Mouse (Mus musculus) brain, embryonic 14.5 days (tissue): ENCODE measurements at regions not wholly inside any gene's neighbourhood (a gene's known extent, or its start where the extent isn't known, plus 50 kb on each side); places are given as distances from the start of the nearest gene placed in this dataset.

ENCODE experiments used
- CTCF ChIP-seq: fragments of 200-500 bp; IDR thresholded peaks from 2 replicates; pipeline ENCODE4 v1.5.1; 2012; ENCODE audit warnings: inconsistent platforms, mild to moderate bottlenecking, moderate library complexity, borderline replicate concordance; ENCODE audit not compliant: insufficient read depth, insufficient read length; ENCODE audit errors: extremely low read depth
- POLR2A ChIP-seq: fragments of 200-500 bp; IDR thresholded peaks from 2 replicates; pipeline ENCODE4 v1.6.1; 2012; ENCODE audit warnings: mild to moderate bottlenecking, inconsistent platforms, borderline replicate concordance; ENCODE audit not compliant: poor library complexity, insufficient read depth, insufficient read length, severe bottlenecking; ENCODE audit errors: extremely low read depth

DNA sequence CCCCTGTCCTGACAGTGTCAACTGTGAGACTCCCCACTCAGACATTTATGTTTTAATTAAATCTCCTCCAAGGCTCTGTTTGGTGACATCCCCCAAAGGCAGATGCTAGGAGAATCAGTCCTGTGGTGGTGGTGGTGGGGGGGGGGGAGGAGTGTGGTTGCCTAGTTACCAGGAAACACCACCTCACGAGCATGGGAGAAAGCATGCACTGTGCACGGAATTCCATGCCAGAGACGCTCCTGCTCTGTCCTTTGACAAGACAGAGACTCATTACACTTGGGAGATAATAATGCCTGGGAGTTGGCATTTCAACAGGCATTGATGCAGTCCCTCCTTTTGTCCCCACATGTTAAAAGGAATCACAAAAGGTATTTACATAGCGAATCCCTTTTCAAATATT, 240.6 kb downstream of the Cbln1 start:
- TF ChIP-seq CTCF, result no peak
- no peak for TF ChIP-seq POLR2A
